Mouse (Mus musculus): ENCODE results near the gene Klk14.
"Not testable (repeated sequence)": the region's sequence is repeated elsewhere in the genome, so short reads cannot be mapped to it uniquely, and the experiment has no call there.

- not testable (repeated sequence) for TF ChIP-seq POLR2A (IDR thresholded peaks at IDR 0.05; ENCODE audit: control insufficient read depth, extremely low read depth, insufficient read depth, low read length, poor library complexity); CTCF (IDR thresholded peaks at IDR 0.05; ENCODE audit: borderline replicate concordance, control insufficient read depth, extremely low read depth, insufficient read depth, low read length, poor library complexity)
These were observed 7.7 kb upstream of the Klk14 start for GRCm38 (mm10) chr7:43682511-43682910.

All from thymus, adult 2 months (tissue).